Mouse (Mus musculus): ENCODE data around the gene Cul5. TPM values are rescaled to one million over a fixed set of nuclear protein-coding genes. Genes with fewer than 3 reads are reported as not detected.

The Cul5 gene
- polyA plus RNA-seq, 1 experiment from 2014 or later: 28.3 TPM

GRCm38 (mm10) chr9:53680851-53681250 lies 11.0 kb upstream of the Cul5 start:
- WGBS: 85% methylated on average over 1 of the region's 1 CpGs
- Histone ChIP-seq H3K4me2 (no peak overlapping the region), H3K9me3 (ENCODE audit: control insufficient read depth, low read length) (no peaks in the 10 kb centered on the region), H3K4me3 (ENCODE audit: low read depth, low read length) (no peak overlapping the region), H3K27ac (ENCODE audit: low read depth, low read length) (no peak overlapping the region), H3K36me3 (ENCODE audit: control insufficient read depth, insufficient read depth, low read length) (no peaks in the 10 kb centered on the region), H3K4me1 (replicated peaks; ENCODE audit: control insufficient read depth, insufficient read depth, low read length) (no peaks in the 10 kb centered on the region), H3K27me3 (replicated peaks; ENCODE audit: control insufficient read depth, insufficient read depth, low read length) (no peaks in the 10 kb centered on the region), H3K9ac (ENCODE audit: low read depth, low read length) (no peak overlapping the region)
- ATAC-seq (replicated peaks; ENCODE audit: low FRiP score) (no peak), DNase-seq (ENCODE audit: low spot score) (no peak)

GRCm38 (mm10) chr9:53676921-53677320 lies 7.1 kb upstream of the Cul5 start:
- no peaks in the 10 kb centered on the region for H3K9me3 ChIP-seq (ENCODE audit: control insufficient read depth, low read length)
- no peak overlapping the region for H3K9ac ChIP-seq (ENCODE audit: low read depth, low read length)
- no peak overlapping the region for H3K4me2 ChIP-seq
- no peak overlapping the region for H3K4me3 ChIP-seq (ENCODE audit: low read depth, low read length)
- no peaks in the 10 kb centered on the region for H3K36me3 ChIP-seq (ENCODE audit: control insufficient read depth, insufficient read depth, low read length)
- no peak overlapping the region for H3K27ac ChIP-seq (ENCODE audit: low read depth, low read length)
- DNase-seq (ENCODE audit: low spot score): no peak
- ATAC-seq (replicated peaks; ENCODE audit: low FRiP score): no peak
- no peaks in the 10 kb centered on the region for H3K27me3 ChIP-seq (replicated peaks; ENCODE audit: control insufficient read depth, insufficient read depth, low read length)
- no peaks in the 10 kb centered on the region for H3K4me1 ChIP-seq (replicated peaks; ENCODE audit: control insufficient read depth, insufficient read depth, low read length)
- 65% methylated on average over 4 of the region's 4 CpGs for WGBS

GRCm38 (mm10) chr9:53673571-53673970 lies 3.8 kb upstream of the Cul5 start:
- H3K4me3 ChIP-seq (ENCODE audit: low read depth, low read length): no peak overlapping the region
- 10% methylated on average over 3 of the region's 3 CpGs for WGBS
- ATAC-seq (replicated peaks; ENCODE audit: low FRiP score) (peak; percentile 47; the same call in 1 of the 2 replicates), DNase-seq (ENCODE audit: low spot score) (peak; percentile 42)
- no peak overlapping the region for H3K9ac ChIP-seq (ENCODE audit: low read depth, low read length)
- no peaks in the 10 kb centered on the region for H3K36me3 ChIP-seq (ENCODE audit: control insufficient read depth, insufficient read depth, low read length)
- H3K9me3 ChIP-seq (ENCODE audit: control insufficient read depth, low read length): no peaks in the 10 kb centered on the region
- H3K27ac ChIP-seq (ENCODE audit: low read depth, low read length): no peak overlapping the region
- no peaks in the 10 kb centered on the region for H3K4me1 ChIP-seq (replicated peaks; ENCODE audit: control insufficient read depth, insufficient read depth, low read length)
- H3K27me3 ChIP-seq (replicated peaks; ENCODE audit: control insufficient read depth, insufficient read depth, low read length): no peaks in the 10 kb centered on the region
- H3K4me2 ChIP-seq: no peak overlapping the region

GRCm38 (mm10) chr9:53667020-53667669 lies 2.7 kb downstream of the Cul5 start:
- peak overlapping the region; percentile 83 for H3K4me3 ChIP-seq (ENCODE audit: low read depth, low read length)
- H3K9me3 ChIP-seq (ENCODE audit: control insufficient read depth, low read length): no peaks in the 10 kb centered on the region
- DNase-seq (ENCODE audit: low spot score) (peak; percentile 90), ATAC-seq (replicated peaks; ENCODE audit: low FRiP score) (peak; percentile 96)
- no peaks in the 10 kb centered on the region for H3K27me3 ChIP-seq (replicated peaks; ENCODE audit: control insufficient read depth, insufficient read depth, low read length)
- peak overlapping the region; percentile 97 for H3K9ac ChIP-seq (ENCODE audit: low read depth, low read length)
- WGBS: under 1% methylated on average over 74 of the region's 74 CpGs
- no peaks in the 10 kb centered on the region for H3K4me1 ChIP-seq (replicated peaks; ENCODE audit: control insufficient read depth, insufficient read depth, low read length)
- H3K27ac ChIP-seq (ENCODE audit: low read depth, low read length): peak overlapping the region; percentile 87
- no peaks in the 10 kb centered on the region for H3K36me3 ChIP-seq (ENCODE audit: control insufficient read depth, insufficient read depth, low read length)
- peak overlapping the region; percentile 83 for H3K4me2 ChIP-seq

- ATAC-seq (replicated peaks; ENCODE audit: low FRiP score) (no peak; the same call in none of the 2 replicates), DNase-seq (ENCODE audit: low spot score) (no peak)
- under 1% methylated on average over 28 of the region's 28 CpGs for WGBS
These were observed 3.2 kb downstream of the Cul5 start for GRCm38 (mm10) chr9:53666665-53667019.

GRCm38 (mm10) chr9:53665428-53665827 lies 4.4 kb downstream of the Cul5 start:
- Histone ChIP-seq H3K9me3 (ENCODE audit: control insufficient read depth, low read length) (no peaks in the 10 kb centered on the region), H3K9ac (ENCODE audit: low read depth, low read length) (no peak overlapping the region), H3K27me3 (replicated peaks; ENCODE audit: control insufficient read depth, insufficient read depth, low read length) (no peaks in the 10 kb centered on the region), H3K4me1 (replicated peaks; ENCODE audit: control insufficient read depth, insufficient read depth, low read length) (no peaks in the 10 kb centered on the region), H3K27ac (ENCODE audit: low read depth, low read length) (no peak overlapping the region), H3K36me3 (ENCODE audit: control insufficient read depth, insufficient read depth, low read length) (no peaks in the 10 kb centered on the region), H3K4me2 (peak overlapping the region; percentile 83), H3K4me3 (ENCODE audit: low read depth, low read length) (no peak overlapping the region)
- DNase-seq (ENCODE audit: low spot score) (no peak), ATAC-seq (replicated peaks; ENCODE audit: low FRiP score) (no peak)

More at GRCm38 (mm10) chr9:53666665-53667019, 3.2 kb downstream of the Cul5 start:
- Histone ChIP-seq H3K4me2 (peak overlapping the region; percentile 83), H3K27ac (ENCODE audit: low read depth, low read length) (peak overlapping the region; percentile 87), H3K4me1 (replicated peaks; ENCODE audit: control insufficient read depth, insufficient read depth, low read length) (no peaks in the 10 kb centered on the region), H3K27me3 (replicated peaks; ENCODE audit: control insufficient read depth, insufficient read depth, low read length) (no peaks in the 10 kb centered on the region), H3K36me3 (ENCODE audit: control insufficient read depth, insufficient read depth, low read length) (no peaks in the 10 kb centered on the region), H3K4me3 (ENCODE audit: low read depth, low read length) (peak overlapping the region; percentile 83), H3K9me3 (ENCODE audit: control insufficient read depth, low read length) (no peaks in the 10 kb centered on the region), H3K9ac (ENCODE audit: low read depth, low read length) (peak overlapping the region; percentile 97)

- H3K4me3 ChIP-seq (ENCODE audit: low read depth, low read length): no peak overlapping the region
- ATAC-seq (replicated peaks; ENCODE audit: low FRiP score) (no peak), DNase-seq (ENCODE audit: low spot score) (no peak)
- H3K27ac ChIP-seq (ENCODE audit: low read depth, low read length): no peak overlapping the region
- no peak overlapping the region for H3K9ac ChIP-seq (ENCODE audit: low read depth, low read length)
- no peaks in the 10 kb centered on the region for H3K27me3 ChIP-seq (replicated peaks; ENCODE audit: control insufficient read depth, insufficient read depth, low read length)
- H3K4me2 ChIP-seq: no peak overlapping the region
- WGBS: 80% methylated on average over 2 of the region's 2 CpGs
- no peaks in the 10 kb centered on the region for H3K9me3 ChIP-seq (ENCODE audit: control insufficient read depth, low read length)
- H3K36me3 ChIP-seq (ENCODE audit: control insufficient read depth, insufficient read depth, low read length): no peaks in the 10 kb centered on the region
- no peaks in the 10 kb centered on the region for H3K4me1 ChIP-seq (replicated peaks; ENCODE audit: control insufficient read depth, insufficient read depth, low read length)
These were observed 5.0 kb downstream of the Cul5 start for GRCm38 (mm10) chr9:53664819-53665218.

GRCm38 (mm10) chr9:53634796-53635195 lies 35.0 kb downstream of the Cul5 start:
- H3K4me2 ChIP-seq: no peak overlapping the region
- peaks cover 23% of the 10 kb centered on the region; the same call in 1 of the 2 replicates for H3K36me3 ChIP-seq (ENCODE audit: control insufficient read depth, insufficient read depth, low read length)
- DNase-seq (ENCODE audit: low spot score) (no peak), ATAC-seq (replicated peaks; ENCODE audit: low FRiP score) (no peak)
- no peak overlapping the region for H3K9ac ChIP-seq (ENCODE audit: low read depth, low read length)
- no peaks in the 10 kb centered on the region for H3K27me3 ChIP-seq (replicated peaks; ENCODE audit: control insufficient read depth, insufficient read depth, low read length)
- no peak overlapping the region for H3K27ac ChIP-seq (ENCODE audit: low read depth, low read length)
- 91% methylated on average over 6 of the region's 6 CpGs for WGBS
- H3K4me1 ChIP-seq (replicated peaks; ENCODE audit: control insufficient read depth, insufficient read depth, low read length): no peaks in the 10 kb centered on the region
- no peaks in the 10 kb centered on the region for H3K9me3 ChIP-seq (ENCODE audit: control insufficient read depth, low read length)
- H3K4me3 ChIP-seq (ENCODE audit: low read depth, low read length): no peak overlapping the region

- H3K27me3 ChIP-seq (replicated peaks; ENCODE audit: control insufficient read depth, insufficient read depth, low read length): no peaks in the 10 kb centered on the region
- H3K4me3 ChIP-seq (ENCODE audit: low read depth, low read length): no peak overlapping the region
- peaks cover 9% of the 10 kb centered on the region; the same call in 1 of the 2 replicates for H3K36me3 ChIP-seq (ENCODE audit: control insufficient read depth, insufficient read depth, low read length)
- ATAC-seq (replicated peaks; ENCODE audit: low FRiP score): no peak
- H3K9ac ChIP-seq (ENCODE audit: low read depth, low read length): no peak overlapping the region
- no peak for DNase-seq (ENCODE audit: low spot score)
- no peaks in the 10 kb centered on the region for H3K9me3 ChIP-seq (ENCODE audit: control insufficient read depth, low read length)
- 76% methylated on average over 8 of the region's 8 CpGs for WGBS
- H3K27ac ChIP-seq (ENCODE audit: low read depth, low read length): no peak overlapping the region
- no peaks in the 10 kb centered on the region for H3K4me1 ChIP-seq (replicated peaks; ENCODE audit: control insufficient read depth, insufficient read depth, low read length)
- no peak overlapping the region for H3K4me2 ChIP-seq
These were observed 54.6 kb downstream of the Cul5 start for GRCm38 (mm10) chr9:53615246-53615645.
